Comparison of ENCODE assay signal across 26 mouse cellular contexts in the genomic region with DNA sequence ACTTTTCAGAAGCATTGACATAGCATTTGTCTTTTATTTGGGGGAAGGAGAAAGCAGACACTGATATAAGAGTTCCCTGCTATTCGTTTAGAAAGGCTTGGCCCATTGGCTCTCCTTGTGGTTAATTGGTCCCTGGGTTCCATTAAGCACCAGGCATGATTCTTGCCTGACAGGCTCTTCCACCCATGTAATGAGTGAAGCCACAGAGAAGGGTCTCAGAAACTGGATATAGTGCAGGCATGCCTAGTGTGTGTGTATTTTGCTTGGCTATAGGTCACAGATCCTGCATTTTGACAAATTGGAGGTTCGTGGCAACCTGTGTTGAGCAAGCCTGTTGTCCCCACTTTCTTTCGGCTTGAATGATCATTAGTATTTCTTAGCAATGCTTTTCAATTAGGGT.
DNase-seq lines count a peak whose midpoint lies in the region; ATAC-seq and TF ChIP-seq lines count a peak whose summit lies in the region.
"Had no signal": no experiment of that assay in that cellular context is flagged by ENCODE, and none has a peak within 500 bp of the region (broad histone marks: within the 10 kb centered on the region; RNA-seq: fewer than 3 reads in every experiment).

No protein-coding gene starts in this region.

- ATAC-seq in embryonic facial prominence, embryonic 11.5 days (replicated peaks; ENCODE audit: insufficient number of reproducible peaks, low FRiP score, low TSS enrichment, low read depth): 0 out of 2 replicates have a peak, but pooled peaks have one; percentile 53
- no peak for ATAC-seq in kidney, postnatal 0 days (replicated peaks; ENCODE audit: low FRiP score, low read depth)
- ATAC-seq in midbrain, embryonic 14.5 days (ENCODE audit: low FRiP score, low TSS enrichment): no peak
- ATAC-seq in inflammation-experienced regulatory T-cells, adult 6 months: no peak
- ATAC-seq: forebrain, postnatal 0 days; hindbrain, postnatal 0 days; Patski had no signal

- TF ChIP-seq CTCF in kidney, postnatal 0 days (IDR thresholded peaks at IDR 0.05; ENCODE audit: low read depth): no peak
- TF ChIP-seq CTCF in brain, embryonic 14.5 days (IDR thresholded peaks at IDR 0.05; ENCODE audit: borderline replicate concordance, extremely low read depth, insufficient read depth, insufficient read length): no peak

- no peaks in the 10 kb centered on the region for H3K9me3 ChIP-seq in embryonic facial prominence, embryonic 11.5 days (replicated peaks; ENCODE audit: control insufficient read depth, low read length)
- H3K9me3 ChIP-seq in embryonic facial prominence, embryonic 10.5 days: no peaks in the 10 kb centered on the region
- H3K9me3 ChIP-seq in kidney, postnatal 0 days (replicated peaks; ENCODE audit: low read length): no peaks in the 10 kb centered on the region
- H3K9me3 ChIP-seq in midbrain, embryonic 14.5 days (ENCODE audit: control insufficient read depth, low read length): no peaks in the 10 kb centered on the region
- H3K9me3 ChIP-seq: embryonic facial prominence, embryonic 13.5 days; kidney, embryonic 15.5 days; limb, embryonic 13.5 days had no signal

- no peak overlapping the region for H3K27ac ChIP-seq in embryonic facial prominence, embryonic 11.5 days (replicated peaks; ENCODE audit: low read depth, low read length)
- H3K27ac ChIP-seq in embryonic facial prominence, embryonic 10.5 days (replicated peaks): no peak overlapping the region
- no peak overlapping the region for H3K27ac ChIP-seq in kidney, postnatal 0 days
- peak overlapping the region; percentile 53 for H3K27ac ChIP-seq in midbrain, embryonic 14.5 days (replicated peaks; ENCODE audit: low read depth, low read length)
- H3K27ac ChIP-seq: embryonic facial prominence, embryonic 13.5 days; hindbrain, postnatal 0 days; kidney, embryonic 15.5 days; layer of hippocampus, adult 2 months; limb, embryonic 13.5 days had no signal

- 60% methylated on average over 3 of the region's 3 CpGs for WGBS in embryonic facial prominence, embryonic 11.5 days
- 65% methylated on average over 3 of the region's 3 CpGs for WGBS in embryonic facial prominence, embryonic 10.5 days
- WGBS in kidney, postnatal 0 days: 50% methylated on average over 3 of the region's 3 CpGs
- WGBS in midbrain, embryonic 14.5 days: 79% methylated on average over 3 of the region's 3 CpGs

- no peak overlapping the region for H3K4me2 ChIP-seq in embryonic facial prominence, embryonic 11.5 days (ENCODE audit: low read depth, low read length)
- H3K4me2 ChIP-seq in kidney, postnatal 0 days (ENCODE audit: low read length): no peak overlapping the region
- no peak overlapping the region for H3K4me2 ChIP-seq in midbrain, embryonic 14.5 days (ENCODE audit: low read length)
- H3K4me2 ChIP-seq: embryonic facial prominence, embryonic 13.5 days; kidney, embryonic 15.5 days; limb, embryonic 13.5 days; liver, embryonic 11.5 days had no signal

- H3K4me3 ChIP-seq in embryonic facial prominence, embryonic 11.5 days (ENCODE audit: low read depth, low read length): no peak overlapping the region
- H3K4me3 ChIP-seq in embryonic facial prominence, embryonic 10.5 days: no peak overlapping the region
- no peak overlapping the region for H3K4me3 ChIP-seq in kidney, postnatal 0 days (replicated peaks; ENCODE audit: low read depth, low read length)
- H3K4me3 ChIP-seq in midbrain, embryonic 14.5 days (replicated peaks; ENCODE audit: low read depth, low read length): no peak overlapping the region
- H3K4me3 ChIP-seq: embryonic facial prominence, embryonic 13.5 days; kidney, embryonic 15.5 days; layer of hippocampus, adult 2 months; limb, embryonic 13.5 days had no signal

- no peaks in the 10 kb centered on the region for H3K4me1 ChIP-seq in embryonic facial prominence, embryonic 11.5 days (ENCODE audit: control insufficient read depth, insufficient read depth, low read length)
- H3K4me1 ChIP-seq in embryonic facial prominence, embryonic 10.5 days: peaks cover 35% of the 10 kb centered on the region
- no peaks in the 10 kb centered on the region for H3K4me1 ChIP-seq in kidney, postnatal 0 days (replicated peaks; ENCODE audit: insufficient read depth, low read length)
- peaks cover 20% of the 10 kb centered on the region for H3K4me1 ChIP-seq in midbrain, embryonic 14.5 days (ENCODE audit: control insufficient read depth, insufficient read depth, low read length)
- H3K4me1 ChIP-seq: kidney, embryonic 15.5 days had no signal

- H3K27me3 ChIP-seq in embryonic facial prominence, embryonic 11.5 days (ENCODE audit: control insufficient read depth, insufficient read depth, low read length): no peaks in the 10 kb centered on the region
- H3K27me3 ChIP-seq in embryonic facial prominence, embryonic 10.5 days (replicated peaks; ENCODE audit: low read depth, poor library complexity, severe bottlenecking): no peaks in the 10 kb centered on the region
- no peaks in the 10 kb centered on the region for H3K27me3 ChIP-seq in kidney, postnatal 0 days (ENCODE audit: insufficient read depth, low read length)
- no peaks in the 10 kb centered on the region for H3K27me3 ChIP-seq in midbrain, embryonic 14.5 days (ENCODE audit: control insufficient read depth, insufficient read depth, low read length)
- H3K27me3 ChIP-seq: kidney, embryonic 15.5 days; limb, embryonic 13.5 days; Patski had no signal

- no peaks in the 10 kb centered on the region for H3K36me3 ChIP-seq in embryonic facial prominence, embryonic 11.5 days (replicated peaks; ENCODE audit: control insufficient read depth, insufficient read depth, low read depth, low read length)
- no peaks in the 10 kb centered on the region for H3K36me3 ChIP-seq in embryonic facial prominence, embryonic 10.5 days (replicated peaks)
- H3K36me3 ChIP-seq in kidney, postnatal 0 days (ENCODE audit: insufficient read depth, low read length): no peaks in the 10 kb centered on the region
- H3K36me3 ChIP-seq in midbrain, embryonic 14.5 days (ENCODE audit: control insufficient read depth, insufficient read depth, low read length): no peaks in the 10 kb centered on the region
- H3K36me3 ChIP-seq: embryonic facial prominence, embryonic 13.5 days; kidney, embryonic 15.5 days; limb, embryonic 13.5 days had no signal

- peak; percentile 23 for DNase-seq in embryonic facial prominence, embryonic 11.5 days (ENCODE audit: low spot score)
- DNase-seq in embryonic facial prominence, embryonic 10.5 days (ENCODE audit: low spot score): no peak
- peak; percentile 12 for DNase-seq in kidney, postnatal 0 days (ENCODE audit: low spot score)
- DNase-seq in kidney, adult 8-10 months: no peak
- peak; percentile 32 for DNase-seq in brain, embryonic 14.5 days (ENCODE audit: low read depth)
- no peak for DNase-seq in midbrain, embryonic 14.5 days
- DNase-seq in layer of hippocampus, postnatal 10 days (ENCODE audit: low spot score in 2 of 2): no peak
- DNase-seq: adrenal gland, postnatal 10 days; cerebellum, adult 11 months; cerebellum, adult 9-10 months; forebrain, postnatal 0 days; gastrocnemius, postnatal 10 days; kidney, adult 11 months; kidney, postnatal 36 days; lung, postnatal 36 days; retina, postnatal 1 day; right cerebral cortex, postnatal 14 days; thymus, postnatal 4 days had no signal

- no peak for TF ChIP-seq POLR2A in brain, embryonic 14.5 days (IDR thresholded peaks at IDR 0.05; ENCODE audit: borderline replicate concordance, extremely low read depth, insufficient read depth, insufficient read length, poor library complexity, severe bottlenecking)

- H3K9ac ChIP-seq in embryonic facial prominence, embryonic 11.5 days (replicated peaks; ENCODE audit: low read length): no peak overlapping the region
- H3K9ac ChIP-seq in kidney, postnatal 0 days (ENCODE audit: low read depth, low read length): no peak overlapping the region
- no peak overlapping the region for H3K9ac ChIP-seq in midbrain, embryonic 14.5 days (replicated peaks; ENCODE audit: low read length)
- H3K9ac ChIP-seq: embryonic facial prominence, embryonic 13.5 days; forebrain, postnatal 0 days; kidney, embryonic 15.5 days; limb, embryonic 13.5 days had no signal

Comparison
In these comparisons a context has a peak if more than half of its experiments do, and no peak if none do; other contexts are left out.
1. DNase-seq: peak in embryonic facial prominence, embryonic 11.5 days (single experiment), kidney, postnatal 0 days (single experiment) and brain, embryonic 14.5 days (single experiment); none in embryonic facial prominence, embryonic 10.5 days (single experiment), kidney, adult 8-10 months (0 of 2), midbrain, embryonic 14.5 days (single experiment) and layer of hippocampus, postnatal 10 days (0 of 2).